Mouse (Mus musculus): ENCODE measurements around the gene Gm20388. TPM values are rescaled to one million over a fixed set of nuclear protein-coding genes. Genes with fewer than 3 reads are reported as not detected.
A peak's percentile ranks its signal among the peaks of the same experiment; 100 is the strongest.
"Not testable (repeated sequence)": the region's sequence is repeated elsewhere in the genome, so short reads cannot be mapped to it uniquely, and the experiment has no call there.

Gm20388 gene
- polyA plus RNA-seq, 1 experiment from 2014 or later: not detected

DNA sequence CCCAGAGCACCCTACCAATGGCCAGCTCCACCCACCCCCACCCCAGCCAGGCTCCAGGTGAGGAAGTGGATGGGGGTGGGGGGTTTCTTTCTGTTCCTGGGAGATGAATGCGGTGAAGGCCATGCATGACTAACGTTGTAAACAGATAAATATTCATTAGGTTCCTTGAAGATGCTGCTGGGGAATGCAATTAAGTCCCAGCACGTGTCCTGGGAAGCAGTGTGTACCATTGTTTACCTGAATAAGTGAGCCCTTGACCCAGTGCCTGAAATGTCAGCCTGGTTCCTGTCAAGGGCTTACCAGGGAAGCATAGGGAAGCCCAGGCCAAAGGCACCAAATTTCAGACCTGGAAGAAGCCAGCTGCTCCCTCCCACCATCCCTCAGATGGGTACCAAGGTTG lies 2409.9 kb downstream of the Gm20388 start:
- no peak overlapping the region for H3K9ac ChIP-seq (ENCODE audit: low read length)
- TF ChIP-seq CTCF (IDR thresholded peaks at IDR 0.05; ENCODE audit: low read depth) (no peak), EP300 (optimal IDR thresholded peaks at IDR 0.05) (no peak)
- ATAC-seq (ENCODE audit: low FRiP score, low TSS enrichment) (no peak), DNase-seq (ENCODE audit: low spot score) (no peak)
- 44% methylated on average over 3 of the region's 3 CpGs for WGBS
- H3K4me3 ChIP-seq (ENCODE audit: low read depth, low read length): no peak overlapping the region
- no peaks in the 10 kb centered on the region for H3K9me3 ChIP-seq (ENCODE audit: control insufficient read depth, low read length)
- H3K27me3 ChIP-seq (ENCODE audit: control insufficient read depth, insufficient read depth, low read length): no peaks in the 10 kb centered on the region
- H3K4me1 ChIP-seq (replicated peaks; ENCODE audit: control insufficient read depth, insufficient read depth): 0 out of 2 replicates have a peak, but pooled peaks cover 2% of the 10 kb centered on the region
- H3K4me2 ChIP-seq (replicated peaks; ENCODE audit: low read depth): no peak overlapping the region
- H3K27ac ChIP-seq (replicated peaks): no peak overlapping the region
- no peaks in the 10 kb centered on the region for H3K36me3 ChIP-seq (ENCODE audit: control insufficient read depth, insufficient read depth, low read length)

DNA sequence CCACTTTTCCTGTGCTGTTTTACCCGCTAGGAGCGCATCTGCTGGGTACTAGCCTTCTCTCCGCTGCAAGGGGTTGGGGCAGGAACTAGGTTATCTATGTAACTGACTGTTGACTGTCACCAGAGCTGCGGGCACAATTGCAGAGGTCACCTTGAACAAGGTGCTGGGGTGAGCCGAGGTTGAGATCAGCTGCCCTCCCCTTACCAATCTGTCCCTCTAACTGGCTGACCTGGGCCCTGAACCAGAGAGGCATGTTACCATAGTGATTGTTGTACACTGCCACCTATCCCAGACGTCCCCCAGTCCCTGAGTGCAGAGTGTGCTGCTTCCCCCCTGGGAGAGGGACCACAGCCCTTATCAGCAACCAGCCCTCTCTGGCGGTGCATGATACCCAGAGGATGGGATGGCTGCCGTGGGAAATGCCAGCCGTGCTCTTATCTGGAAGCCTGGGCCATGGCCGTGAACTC lies 2410.8 kb downstream of the Gm20388 start:
- DNase-seq (ENCODE audit: low spot score) (no peak), ATAC-seq (ENCODE audit: low FRiP score, low TSS enrichment) (no peak)
- no peak overlapping the region for H3K4me3 ChIP-seq (ENCODE audit: low read depth, low read length)
- H3K4me2 ChIP-seq (replicated peaks; ENCODE audit: low read depth): no peak overlapping the region
- no peaks in the 10 kb centered on the region for H3K9me3 ChIP-seq (ENCODE audit: control insufficient read depth, low read length)
- no peak overlapping the region for H3K9ac ChIP-seq (ENCODE audit: low read length)
- H3K4me1 ChIP-seq (replicated peaks; ENCODE audit: control insufficient read depth, insufficient read depth): 0 out of 2 replicates have a peak, but pooled peaks cover 2% of the 10 kb centered on the region
- no peak for TF ChIP-seq EP300 (optimal IDR thresholded peaks at IDR 0.05)
- TF ChIP-seq CTCF (IDR thresholded peaks at IDR 0.05; ENCODE audit: low read depth): no peak
- 67% methylated on average over 10 of the region's 10 CpGs for WGBS
- no peaks in the 10 kb centered on the region for H3K27me3 ChIP-seq (ENCODE audit: control insufficient read depth, insufficient read depth, low read length)
- H3K27ac ChIP-seq (replicated peaks): no peak overlapping the region
- no peaks in the 10 kb centered on the region for H3K36me3 ChIP-seq (ENCODE audit: control insufficient read depth, insufficient read depth, low read length)

DNA sequence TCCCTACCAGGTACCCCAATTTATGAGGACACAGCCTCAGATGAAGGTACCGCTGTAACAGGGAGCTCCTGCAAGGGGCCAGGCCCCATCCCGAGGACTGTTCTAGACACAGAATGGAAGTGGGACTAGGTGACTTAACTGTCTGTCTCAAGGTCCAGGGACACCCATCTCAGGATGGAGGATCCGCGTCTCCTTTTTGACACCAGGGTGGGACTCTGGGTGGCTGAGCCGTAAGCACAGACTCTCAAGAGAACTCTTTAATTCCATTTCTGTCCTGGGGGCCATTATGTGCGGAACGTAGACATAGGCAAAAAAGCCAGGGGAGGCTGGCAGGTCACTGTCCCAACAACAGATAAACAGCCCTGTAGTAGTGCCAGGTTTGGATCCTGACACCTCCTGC lies 2411.5 kb downstream of the Gm20388 start:
- Histone ChIP-seq H3K4me1 (replicated peaks; ENCODE audit: control insufficient read depth, insufficient read depth) (0 out of 2 replicates have a peak, but pooled peaks cover 2% of the 10 kb centered on the region), H3K9me3 (ENCODE audit: control insufficient read depth, low read length) (no peaks in the 10 kb centered on the region), H3K4me2 (replicated peaks; ENCODE audit: low read depth) (no peak overlapping the region), H3K9ac (ENCODE audit: low read length) (no peak overlapping the region), H3K36me3 (ENCODE audit: control insufficient read depth, insufficient read depth, low read length) (no peaks in the 10 kb centered on the region), H3K4me3 (ENCODE audit: low read depth, low read length) (no peak overlapping the region), H3K27ac (replicated peaks) (no peak overlapping the region), H3K27me3 (ENCODE audit: control insufficient read depth, insufficient read depth, low read length) (no peaks in the 10 kb centered on the region)
- no peak for ATAC-seq (ENCODE audit: low FRiP score, low TSS enrichment)
- no peak for DNase-seq (ENCODE audit: low spot score)
- TF ChIP-seq CTCF (IDR thresholded peaks at IDR 0.05; ENCODE audit: low read depth) (no peak), EP300 (optimal IDR thresholded peaks at IDR 0.05) (no peak)
- 90% methylated on average over 7 of the region's 7 CpGs for WGBS

DNA sequence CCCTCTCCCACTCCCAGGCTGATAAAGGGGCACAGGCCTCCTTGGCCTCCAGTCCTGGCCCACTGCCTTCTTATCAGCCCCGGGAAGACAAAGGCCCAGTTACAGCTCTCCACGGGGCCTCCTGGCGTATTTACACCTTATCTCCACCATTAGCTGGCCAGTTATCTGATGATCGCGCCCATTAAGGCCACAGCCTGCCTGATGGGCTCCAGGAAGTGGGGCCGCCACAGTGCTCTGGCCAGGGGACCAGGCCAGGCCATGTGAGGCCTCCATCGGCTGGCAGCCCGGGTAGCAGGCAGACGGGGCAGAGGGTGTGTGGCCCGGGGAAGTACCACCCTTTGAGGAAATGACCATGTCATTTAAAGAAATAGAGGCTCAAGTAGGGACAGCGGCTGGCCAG lies 2412.2 kb downstream of the Gm20388 start:
- Histone ChIP-seq H3K4me2 (replicated peaks; ENCODE audit: low read depth) (no peak overlapping the region), H3K9ac (ENCODE audit: low read length) (no peak overlapping the region), H3K27ac (replicated peaks) (0 out of 2 replicates have a peak overlapping the region, but pooled peaks have one; percentile 61), H3K4me1 (replicated peaks; ENCODE audit: control insufficient read depth, insufficient read depth) (0 out of 2 replicates have a peak, but pooled peaks cover 2% of the 10 kb centered on the region), H3K27me3 (ENCODE audit: control insufficient read depth, insufficient read depth, low read length) (no peaks in the 10 kb centered on the region), H3K9me3 (ENCODE audit: control insufficient read depth, low read length) (no peaks in the 10 kb centered on the region), H3K36me3 (ENCODE audit: control insufficient read depth, insufficient read depth, low read length) (no peaks in the 10 kb centered on the region), H3K4me3 (ENCODE audit: low read depth, low read length) (no peak overlapping the region)
- no peak for TF ChIP-seq EP300 (optimal IDR thresholded peaks at IDR 0.05)
- no peak for TF ChIP-seq CTCF (IDR thresholded peaks at IDR 0.05; ENCODE audit: low read depth)
- ATAC-seq (ENCODE audit: low FRiP score, low TSS enrichment) (no peak; the same call in 1 of the 2 replicates), DNase-seq (ENCODE audit: low spot score) (peak; percentile 66)
- 42% methylated on average over 11 of the region's 11 CpGs for WGBS

DNA sequence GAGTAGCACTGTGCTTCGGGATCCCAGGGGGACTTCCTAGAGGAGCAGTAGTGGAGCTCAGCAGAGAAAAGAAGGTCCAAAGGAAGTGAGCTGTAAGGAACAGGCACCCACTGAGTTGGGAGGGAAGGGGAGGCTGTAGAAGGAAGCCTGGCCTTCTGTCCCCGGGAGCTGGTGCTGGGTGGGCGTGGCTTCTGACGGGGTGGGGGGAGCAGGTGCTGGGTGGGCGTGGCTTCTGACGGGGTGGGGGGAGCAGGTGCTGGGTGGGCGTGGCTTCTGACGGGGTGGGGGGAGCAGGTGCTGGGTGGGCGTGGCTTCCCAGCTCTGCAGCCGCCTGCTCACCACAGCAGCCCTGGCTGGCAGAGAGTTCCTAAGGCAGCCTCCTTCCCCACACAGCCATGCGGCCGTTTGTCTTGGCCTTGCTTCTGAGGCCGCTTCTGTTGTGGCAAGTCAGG lies 2413.3 kb downstream of the Gm20388 start:
- H3K9ac ChIP-seq (ENCODE audit: low read length); H3K27me3 ChIP-seq (ENCODE audit: control insufficient read depth, insufficient read depth, low read length); H3K9me3 ChIP-seq (ENCODE audit: control insufficient read depth, low read length); H3K36me3 ChIP-seq (ENCODE audit: control insufficient read depth, insufficient read depth, low read length); H3K4me2 ChIP-seq (replicated peaks; ENCODE audit: low read depth); H3K4me3 ChIP-seq (ENCODE audit: low read depth, low read length); H3K4me1 ChIP-seq (replicated peaks; ENCODE audit: control insufficient read depth, insufficient read depth): not testable (repeated sequence)
- ATAC-seq (ENCODE audit: low FRiP score, low TSS enrichment): peak; percentile 63
- peak; percentile 67 for DNase-seq (ENCODE audit: low spot score)
- WGBS: 12% methylated on average over 10 of the region's 13 CpGs
- 0 out of 2 replicates have a peak overlapping the region, but pooled peaks have one; percentile 40 for H3K27ac ChIP-seq (replicated peaks)

DNA sequence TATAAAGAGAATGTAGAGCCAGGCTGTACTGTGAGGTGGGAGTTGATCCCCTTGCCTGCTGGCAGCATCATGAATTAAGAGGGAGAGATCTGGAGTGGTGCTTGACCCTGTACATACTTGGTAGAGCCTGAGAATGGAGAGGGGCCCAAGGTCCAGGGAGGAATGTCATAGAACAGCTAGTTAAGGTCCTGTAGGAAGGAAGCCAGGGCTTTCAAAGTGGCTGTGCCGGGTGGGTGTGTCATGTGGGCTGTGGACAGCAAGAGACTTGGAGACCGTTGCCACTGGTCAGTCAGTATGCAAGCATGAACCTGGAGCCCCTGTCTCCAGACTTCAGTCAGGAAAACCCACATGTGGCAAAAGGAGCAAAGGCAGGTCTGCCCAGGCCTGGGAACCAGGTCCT lies 2414.6 kb downstream of the Gm20388 start:
- H3K9ac ChIP-seq (ENCODE audit: low read length): no peak overlapping the region
- no peak for TF ChIP-seq EP300 (optimal IDR thresholded peaks at IDR 0.05)
- TF ChIP-seq CTCF (IDR thresholded peaks at IDR 0.05; ENCODE audit: low read depth): no peak
- WGBS: 52% methylated on average over 2 of the region's 2 CpGs
- H3K4me3 ChIP-seq (ENCODE audit: low read depth, low read length): no peak overlapping the region
- ATAC-seq (ENCODE audit: low FRiP score, low TSS enrichment): no peak
- H3K36me3 ChIP-seq (ENCODE audit: control insufficient read depth, insufficient read depth, low read length): no peaks in the 10 kb centered on the region
- H3K4me2 ChIP-seq (replicated peaks; ENCODE audit: low read depth): no peak overlapping the region
- no peaks in the 10 kb centered on the region for H3K27me3 ChIP-seq (ENCODE audit: control insufficient read depth, insufficient read depth, low read length)
- H3K27ac ChIP-seq (replicated peaks): no peak overlapping the region; the same call in 1 of the 2 replicates
- H3K9me3 ChIP-seq (ENCODE audit: control insufficient read depth, low read length): no peaks in the 10 kb centered on the region
- H3K4me1 ChIP-seq (replicated peaks; ENCODE audit: control insufficient read depth, insufficient read depth): 0 out of 2 replicates have a peak, but pooled peaks cover 2% of the 10 kb centered on the region
- no peak for DNase-seq (ENCODE audit: low spot score)
